Mouse (Mus musculus) intestine, postnatal 0 days (tissue): ENCODE measurements around the gene Aplp2. TPM values are rescaled to one million over a fixed set of nuclear protein-coding genes. Genes with fewer than 3 reads are reported as not detected.

Experiments used
- ATAC-seq: fragments of 200-750 bp; cut with Nextera tagmentation; 2 replicates; pipeline ENCODE4 v1.8.0; 2017; ENCODE audit warnings: mild to moderate bottlenecking, moderate TSS enrichment, moderate library complexity
- H3K27ac ChIP-seq: fragments of 300-500 bp; sonication (generic); 2 replicates; pipeline ENCODE4 v1.5.1; 2014; ENCODE audit warnings: mild to moderate bottlenecking, low read depth, low read length, moderate library complexity
- H3K27me3 ChIP-seq: fragments of 300-500 bp; sonication (generic); replicated peaks from 2 replicates; pipeline ENCODE4 v1.6.1; 2014; ENCODE audit warnings: low read length, mixed read lengths; ENCODE audit not compliant: control insufficient read depth, insufficient read depth
- H3K36me3 ChIP-seq: fragments of 300-500 bp; sonication (generic); 2 replicates; pipeline ENCODE4 v1.6.1; 2014; ENCODE audit warnings: mild to moderate bottlenecking, moderate library complexity; ENCODE audit not compliant: control insufficient read depth, insufficient read depth
- H3K4me1 ChIP-seq: fragments of 300-500 bp; sonication (generic); replicated peaks from 2 replicates; pipeline ENCODE4 v1.6.1; 2014; ENCODE audit warnings: antibody characterized with exemption, low read length, mixed read lengths; ENCODE audit not compliant: control insufficient read depth, insufficient read depth
- H3K4me2 ChIP-seq: fragments of 300-500 bp; sonication (generic); replicated peaks from 2 replicates; pipeline ENCODE4 v1.6.1; 2014; ENCODE audit warnings: low read depth, mild to moderate bottlenecking, moderate library complexity
- H3K4me3 ChIP-seq: fragments of 300-500 bp; sonication (generic); 2 replicates; pipeline ENCODE4 v1.5.1; 2014; ENCODE audit warnings: low read depth, low read length
- H3K9ac ChIP-seq: fragments of 300-500 bp; sonication (generic); 2 replicates; pipeline ENCODE4 v1.6.1; 2014; ENCODE audit warnings: mild to moderate bottlenecking, low read depth, low read length
- H3K9me3 ChIP-seq: fragments of 300-500 bp; sonication (generic); 2 replicates; pipeline ENCODE4 v1.6.1; 2016; ENCODE audit warnings: mixed run types; ENCODE audit not compliant: control insufficient read depth
- CTCF ChIP-seq: sonication (generic); IDR thresholded peaks from 2 replicates; pipeline ENCODE4 v1.5.1; 2016; ENCODE audit warnings: low read depth, mild to moderate bottlenecking, control low read depth, antibody characterized with exemption, moderate library complexity
- WGBS: fragments of 180-500 bp; shearing (Covaris S2); extraction: QIAGEN DNeasy Blood & Tissue Kit; methylation state at CpG from one replicate; pipeline ENCODE4 v1.1.7; 2014; 5-methylcytosine and 5-hydroxymethylcytosine counted together
- polyA plus RNA-seq: library from polyadenylated mRNA; unstranded; fragments of >200 nt; fragmentation: Nextera tagmentation; extraction: Ambion mirVana; gene quantifications from 2 replicates; pipeline ENCODE4 v1.2.1, GENCODE M21; 2015

The Aplp2 gene
- polyA plus RNA-seq, 1 experiment from 2014 or later: 143 TPM

DNA sequence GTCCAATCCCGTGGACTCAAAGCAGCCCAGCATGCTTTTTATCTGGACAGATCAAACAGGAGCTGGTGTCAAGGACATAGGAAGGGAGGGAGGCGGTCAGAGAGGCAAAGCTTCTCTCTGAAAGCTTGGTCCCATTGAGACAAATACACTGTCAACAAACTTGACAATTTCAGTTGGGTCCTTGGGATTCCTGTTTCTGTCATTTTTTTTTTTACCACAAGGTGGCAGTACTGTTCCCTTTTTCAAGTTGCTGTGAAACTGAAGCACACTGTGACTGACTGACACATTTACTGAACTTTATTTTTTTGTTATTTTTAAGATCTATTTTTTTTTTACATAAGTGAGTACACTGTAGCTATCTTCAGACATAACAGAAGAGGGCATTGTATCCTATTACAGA, 60.6 kb downstream of the Aplp2 start:
- no peak overlapping the region for H3K9ac ChIP-seq
- H3K27ac ChIP-seq: no peak overlapping the region
- H3K36me3 ChIP-seq: peaks cover 50% of the 10 kb centered on the region
- H3K4me2 ChIP-seq: no peak overlapping the region
- H3K27me3 ChIP-seq: no peaks in the 10 kb centered on the region
- peak; percentile 82 for TF ChIP-seq CTCF
- ATAC-seq: no peak
- 79% methylated on average over 2 of the region's 2 CpGs for WGBS
- no peaks in the 10 kb centered on the region for H3K9me3 ChIP-seq
- no peak overlapping the region for H3K4me3 ChIP-seq
- no peaks in the 10 kb centered on the region for H3K4me1 ChIP-seq

DNA sequence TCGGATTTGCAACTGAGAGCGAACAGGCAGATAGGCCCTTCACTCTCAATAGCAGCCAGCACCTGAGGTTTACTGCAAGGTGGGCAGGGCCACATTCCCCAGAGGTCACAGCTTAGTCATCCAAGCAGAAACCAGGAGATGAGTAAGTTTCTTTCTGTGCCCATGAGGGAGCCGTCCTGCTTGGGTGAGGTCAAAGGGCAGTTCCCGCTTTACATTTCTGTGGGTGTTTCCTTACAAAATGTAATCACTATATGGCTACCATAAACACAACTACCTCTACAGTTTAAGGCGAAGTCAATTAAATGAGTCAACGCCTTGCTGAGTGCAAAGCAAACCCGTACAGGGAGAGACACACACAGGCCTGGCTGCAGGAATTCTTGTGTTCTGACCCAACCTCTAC, 63.5 kb downstream of the Aplp2 start:
- WGBS: 40% methylated on average over 7 of the region's 7 CpGs
- H3K9me3 ChIP-seq: no peaks in the 10 kb centered on the region
- no peak for TF ChIP-seq CTCF
- no peak overlapping the region for H3K9ac ChIP-seq
- no peak overlapping the region for H3K4me3 ChIP-seq
- H3K4me1 ChIP-seq: no peaks in the 10 kb centered on the region
- peak overlapping the region; percentile 46 for H3K27ac ChIP-seq
- peak; percentile 86 for ATAC-seq
- H3K36me3 ChIP-seq: peaks cover 36% of the 10 kb centered on the region
- H3K27me3 ChIP-seq: no peaks in the 10 kb centered on the region
- H3K4me2 ChIP-seq: no peak overlapping the region

- WGBS: 53% methylated on average over 7 of the region's 7 CpGs
- peak overlapping the region; percentile 85 for H3K27ac ChIP-seq
- TF ChIP-seq CTCF: no peak
Observed at GRCm38 (mm10) chr9:31145272-31145925, 66.2 kb downstream of the Aplp2 start.

GRCm38 (mm10) chr9:31142924-31143323, 68.7 kb downstream of the Aplp2 start:
- H3K4me1 ChIP-seq: no peaks in the 10 kb centered on the region
- H3K4me2 ChIP-seq: no peak overlapping the region
- H3K9me3 ChIP-seq: no peaks in the 10 kb centered on the region
- no peak for ATAC-seq
- H3K27ac ChIP-seq: no peak overlapping the region
- no peaks in the 10 kb centered on the region for H3K36me3 ChIP-seq
- no peaks in the 10 kb centered on the region for H3K27me3 ChIP-seq
- 76% methylated on average over 1 of the region's 1 CpGs for WGBS
- H3K4me3 ChIP-seq: no peak overlapping the region
- no peak for TF ChIP-seq CTCF
- no peak overlapping the region for H3K9ac ChIP-seq

More at GRCm38 (mm10) chr9:31145272-31145925, 66.2 kb downstream of the Aplp2 start:
- no peaks in the 10 kb centered on the region for H3K4me1 ChIP-seq
- no peak overlapping the region for H3K4me2 ChIP-seq
- ATAC-seq: peak; percentile 63
- peaks cover 14% of the 10 kb centered on the region for H3K36me3 ChIP-seq
- no peaks in the 10 kb centered on the region for H3K27me3 ChIP-seq
- no peaks in the 10 kb centered on the region for H3K9me3 ChIP-seq
- no peak overlapping the region for H3K4me3 ChIP-seq
- no peak overlapping the region for H3K9ac ChIP-seq

DNA sequence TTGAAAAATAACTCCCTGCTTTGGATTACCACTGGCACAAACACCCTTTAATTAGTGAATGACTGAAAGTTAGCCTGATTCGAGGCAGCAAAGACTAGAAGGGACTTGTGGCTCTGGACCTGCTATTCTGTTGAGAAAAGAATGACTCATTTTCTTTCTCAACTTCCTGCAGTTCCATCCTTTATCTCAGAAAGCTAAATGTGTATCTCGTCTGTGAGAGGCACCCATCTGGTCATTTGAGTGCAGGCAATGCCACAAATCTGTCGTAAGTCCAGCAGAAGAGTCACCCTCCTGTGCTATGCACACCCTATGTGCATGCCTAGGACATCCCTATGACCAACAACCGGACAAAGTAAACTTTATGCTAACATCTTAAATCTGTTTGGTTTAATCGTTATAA, 78.5 kb downstream of the Aplp2 start:
- no peak overlapping the region for H3K9ac ChIP-seq
- no peaks in the 10 kb centered on the region for H3K4me1 ChIP-seq
- H3K36me3 ChIP-seq: no peaks in the 10 kb centered on the region
- H3K27me3 ChIP-seq: peaks cover 7% of the 10 kb centered on the region; the same call in 1 of the 2 replicates
- H3K4me2 ChIP-seq: no peak overlapping the region
- TF ChIP-seq CTCF: no peak
- no peak for ATAC-seq
- WGBS: 61% methylated on average over 5 of the region's 5 CpGs
- no peak overlapping the region for H3K27ac ChIP-seq
- H3K9me3 ChIP-seq: no peaks in the 10 kb centered on the region
- no peak overlapping the region for H3K4me3 ChIP-seq

GRCm38 (mm10) chr9:31131205-31131968, 80.2 kb downstream of the Aplp2 start, which contains the start of gene St14:
TSS of gene St14 (minus strand) at chr9:31131853.
- peak within 1 kb of the TSS; percentile 86 for H3K4me2 ChIP-seq
- ATAC-seq: peak; percentile 91
- no peaks in the 10 kb centered on the region; the same call in 1 of the 2 replicates for H3K36me3 ChIP-seq
- TF ChIP-seq CTCF: no peak
- H3K4me3 ChIP-seq: peak within 1 kb of the TSS; percentile 75
- peak within 1 kb of the TSS; percentile 88 for H3K27ac ChIP-seq
- H3K4me1 ChIP-seq: no peaks in the 10 kb centered on the region
- H3K9me3 ChIP-seq: no peaks in the 10 kb centered on the region
- peak within 1 kb of the TSS; percentile 81 for H3K9ac ChIP-seq
- WGBS: under 1% methylated on average over 71 of the region's 74 CpGs
- H3K27me3 ChIP-seq: peaks cover 7% of the 10 kb centered on the region; the same call in 1 of the 2 replicates
